Mouse (Mus musculus): Measurements from ENCODE around the gene Cpe. TPM values are rescaled to one million over a fixed set of nuclear protein-coding genes. Genes with fewer than 3 reads are reported as not detected.

Gene Cpe
- total and polyA plus RNA-seq, 3 experiments, result 0.13 TPM; not detected in 2

DNA sequence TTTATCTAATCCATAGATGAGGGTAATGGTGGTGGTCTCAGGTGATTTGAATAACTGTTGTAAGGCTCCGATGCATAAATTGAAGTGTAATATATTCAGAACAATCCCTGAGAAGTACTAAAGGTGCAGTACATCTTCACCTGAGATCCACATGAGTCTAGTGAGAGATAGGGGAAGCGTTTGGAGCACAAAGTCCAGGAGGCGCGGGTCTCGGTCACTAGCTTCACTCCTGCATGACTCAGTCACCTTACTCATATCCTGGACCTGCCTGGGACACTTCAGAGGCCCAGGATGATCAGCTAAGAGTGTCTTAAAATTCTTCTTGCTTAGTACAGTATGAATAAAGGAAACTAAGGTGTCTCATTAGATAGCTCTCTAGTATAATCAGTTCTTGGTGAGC lies 86.8 kb downstream of the Cpe start:
- no peaks in the 10 kb centered on the region for H3K36me3 ChIP-seq (replicated peaks in 1 of 2; ENCODE audit: control insufficient read depth in 1 of 2, insufficient read depth in 1 of 2, low read length in 1 of 2)
- TF ChIP-seq ZMIZ1 (IDR thresholded peaks at IDR 0.05; ENCODE audit: low read depth, low read length), result no peak
- TF ChIP-seq USF1 (IDR thresholded peaks at IDR 0.05; ENCODE audit: low read depth, low read length), result no peak
- TF ChIP-seq NELFE (IDR thresholded peaks at IDR 0.05; ENCODE audit: low read depth, low read length), result no peak
- TF ChIP-seq CHD1 (IDR thresholded peaks at IDR 0.05; ENCODE audit: low read depth, low read length), result no peak
- no peak for TF ChIP-seq MEF2A (IDR thresholded peaks at IDR 0.05; ENCODE audit: borderline replicate concordance, low read depth, low read length)
- TF ChIP-seq TBP (conservative IDR thresholded peaks at IDR 0.05; ENCODE audit: low read depth, low read length), result no peak
- TF ChIP-seq JUN (IDR thresholded peaks at IDR 0.05; ENCODE audit: insufficient read depth, low read depth, low read length), result no peak
- no peak for TF ChIP-seq GABPA (IDR thresholded peaks at IDR 0.05; ENCODE audit: insufficient replicate concordance, low read depth, low read length)
- DNase-seq (ENCODE audit: extremely low read depth), result no peak
- no peaks in the 10 kb centered on the region for H3K79me2 ChIP-seq (replicated peaks; ENCODE audit: control insufficient read depth, extremely low read depth, insufficient read depth, poor library complexity, severe bottlenecking)
- H3K27me3 ChIP-seq (replicated peaks), result no peaks in the 10 kb centered on the region
- peaks cover under 1 to 5% of the 10 kb centered on the region in 2 experiments; a peak in 2 of 4 replicates for H3K4me1 ChIP-seq (ENCODE audit: control insufficient read depth in 1 of 2, insufficient read depth in 2 of 2)
- H3K27ac ChIP-seq (ENCODE audit: insufficient read depth, low read depth), result no peak overlapping the region
- H3K9me3 ChIP-seq (replicated peaks; ENCODE audit: low read length), result no peaks in the 10 kb centered on the region
- no peak overlapping the region for H3K4me3 ChIP-seq (replicated peaks in 1 of 3; ENCODE audit: low read depth in 2 of 3, low read length in 2 of 3, poor library complexity in 1 of 3)
- dilution Hi-C loops (cut with MboI; ENCODE audit: extremely low pct_ligation_motif_present, extremely low pct_unique_long_range_greater_than_20kb, low sequenced_read_pairs) (no loop called here), in situ Hi-C loops (cut with MboI; ENCODE audit: low pct_ligation_motif_present, low pct_unique_long_range_greater_than_20kb, low sequenced_read_pairs) (no loop called here)
- no peak overlapping the region for H3K9ac ChIP-seq (ENCODE audit: insufficient read depth, low read depth)
- H3K4me2 ChIP-seq (ENCODE audit: insufficient read depth, low read depth, poor library complexity, severe bottlenecking), result no peak overlapping the region

- peaks cover 20% of the 10 kb centered on the region for H3K27me3 ChIP-seq (replicated peaks)
- no peaks in the 10 kb centered on the region for H3K36me3 ChIP-seq (replicated peaks in 1 of 2; ENCODE audit: control insufficient read depth in 1 of 2, insufficient read depth in 1 of 2, low read length in 1 of 2)
- H3K9me3 ChIP-seq (replicated peaks; ENCODE audit: low read length), result no peaks in the 10 kb centered on the region
- no peak overlapping the region for H3K4me3 ChIP-seq (replicated peaks in 1 of 3; ENCODE audit: low read depth in 2 of 3, low read length in 2 of 3, poor library complexity in 1 of 3)
- in situ Hi-C loops (cut with MboI; ENCODE audit: low pct_ligation_motif_present, low pct_unique_long_range_greater_than_20kb, low sequenced_read_pairs) (no loop called here), dilution Hi-C loops (cut with MboI; ENCODE audit: extremely low pct_ligation_motif_present, extremely low pct_unique_long_range_greater_than_20kb, low sequenced_read_pairs) (no loop called here)
- no peak overlapping the region for H3K9ac ChIP-seq (ENCODE audit: insufficient read depth, low read depth)
- no peak overlapping the region for H3K27ac ChIP-seq (ENCODE audit: insufficient read depth, low read depth)
- no peaks in the 10 kb centered on the region for H3K79me2 ChIP-seq (replicated peaks; ENCODE audit: control insufficient read depth, extremely low read depth, insufficient read depth, poor library complexity, severe bottlenecking)
- no peak for TF ChIP-seq USF2 (conservative IDR thresholded peaks at IDR 0.05; ENCODE audit: low read depth, low read length)
- no peak for TF ChIP-seq JUND (conservative IDR thresholded peaks at IDR 0.05; ENCODE audit: low read depth, low read length)
- no peak for TF ChIP-seq KAT2A (IDR thresholded peaks at IDR 0.05; ENCODE audit: insufficient replicate concordance, low read length)
- no peak for TF ChIP-seq IRF4 (IDR thresholded peaks at IDR 0.05; ENCODE audit: low read depth, low read length)
- no peak for TF ChIP-seq CHD1 (IDR thresholded peaks at IDR 0.05; ENCODE audit: low read depth, low read length)
- no peak for TF ChIP-seq UBTF (IDR thresholded peaks at IDR 0.05; ENCODE audit: low read depth, low read length)
- TF ChIP-seq BHLHE40 (IDR thresholded peaks at IDR 0.05; ENCODE audit: low read depth, low read length), result no peak
- no peak for TF ChIP-seq MYC (IDR thresholded peaks at IDR 0.05; ENCODE audit: low read depth, low read length)
- TF ChIP-seq NELFE (IDR thresholded peaks at IDR 0.05; ENCODE audit: low read depth, low read length), result no peak
- no peak for TF ChIP-seq CTCF (conservative IDR thresholded peaks at IDR 0.05 in 1 of 2, IDR thresholded peaks at IDR 0.05 in 1 of 2; ENCODE audit: low read depth in 2 of 2, low read length in 2 of 2)
- TF ChIP-seq MXI1 (IDR thresholded peaks at IDR 0.05; ENCODE audit: low read depth, low read length), result no peak
- TF ChIP-seq JUN (IDR thresholded peaks at IDR 0.05; ENCODE audit: insufficient read depth, low read depth, low read length), result no peak
- H3K4me1 ChIP-seq (ENCODE audit: control insufficient read depth in 1 of 2, insufficient read depth in 2 of 2), result no peaks in the 10 kb centered on the region
- DNase-seq (ENCODE audit: extremely low read depth), result no peak
- no peak overlapping the region for H3K4me2 ChIP-seq (ENCODE audit: insufficient read depth, low read depth, poor library complexity, severe bottlenecking)
Measured at GRCm38 (mm10) chr8:64598206-64598605, 94.6 kb downstream of the Cpe start.

All from CH12.LX (cell line).